Mouse (Mus musculus) frontal cortex, adult 2 months (tissue): ENCODE measurements around the gene Efcab3. TPM values are rescaled to one million over a fixed set of nuclear protein-coding genes. Genes with fewer than 3 reads are reported as not detected.
"Not testable (repeated sequence)": the region's sequence is repeated elsewhere in the genome, so short reads cannot be mapped to it uniquely, and the experiment has no call there.

Experiments used
- DNase-seq, 2 experiments: peaks; one replicate each; pipeline ENCODE4 v3.0.0; 2022; ENCODE audit warnings: low spot score in 1 of 2; ENCODE audit errors: extremely low spot score in 1 of 2
- polyA plus RNA-seq: library from polyadenylated mRNA; depleted of rRNA; stranded (reverse); fragments of >200 nt; gene quantifications from 2 replicates; pipeline ENCODE4 v1.2.3, GENCODE M21; 2012; rRNA removed

Gene Efcab3
- 2.0 and 2.3 TPM in 2 replicates for polyA plus RNA-seq

DNA sequence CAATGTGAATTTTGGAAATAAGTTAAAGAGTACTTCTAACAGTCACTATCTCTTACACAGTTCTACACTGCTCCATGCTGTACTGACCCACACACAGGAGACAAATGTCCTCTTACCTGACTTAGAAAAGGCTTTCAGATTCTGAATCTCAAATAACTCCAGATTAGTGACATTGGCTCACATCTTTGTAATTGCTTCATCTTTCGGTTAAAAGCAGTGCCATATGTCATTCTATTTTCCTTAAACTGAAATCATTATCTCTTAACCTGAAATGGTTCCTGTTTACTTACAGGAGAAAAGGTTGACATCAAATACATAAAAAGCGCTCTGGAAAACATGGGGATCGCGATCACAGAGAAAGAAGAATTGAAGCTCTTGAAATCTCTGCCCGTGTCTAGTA is at the start of gene Efcab3:
Gene Efcab3, plus strand, starts transcription at position 301 of the 400 bp plus-strand sequence.
- DNase-seq, result no peak

DNA sequence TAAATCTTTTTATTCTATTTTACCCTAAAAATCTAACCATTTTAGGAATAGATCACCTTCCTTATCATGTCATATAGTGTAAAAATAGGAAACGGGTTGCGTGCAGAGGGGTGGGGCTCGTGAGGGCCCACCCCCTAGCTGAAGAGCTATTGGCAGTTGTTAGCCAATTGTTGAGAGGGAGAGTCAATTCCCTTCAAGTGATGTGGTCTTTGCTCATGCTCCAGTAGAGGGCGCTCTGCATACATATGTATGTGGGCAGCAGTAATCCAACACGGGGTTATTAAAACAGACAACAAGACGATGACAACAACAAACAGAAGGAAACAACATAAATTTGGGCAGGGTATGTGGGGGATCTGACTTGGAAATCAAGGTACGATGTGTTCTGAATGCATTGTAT is 42.3 kb upstream of the Efcab3 start:
- peak in 1 of 2 experiments; percentile 7 for DNase-seq

DNA sequence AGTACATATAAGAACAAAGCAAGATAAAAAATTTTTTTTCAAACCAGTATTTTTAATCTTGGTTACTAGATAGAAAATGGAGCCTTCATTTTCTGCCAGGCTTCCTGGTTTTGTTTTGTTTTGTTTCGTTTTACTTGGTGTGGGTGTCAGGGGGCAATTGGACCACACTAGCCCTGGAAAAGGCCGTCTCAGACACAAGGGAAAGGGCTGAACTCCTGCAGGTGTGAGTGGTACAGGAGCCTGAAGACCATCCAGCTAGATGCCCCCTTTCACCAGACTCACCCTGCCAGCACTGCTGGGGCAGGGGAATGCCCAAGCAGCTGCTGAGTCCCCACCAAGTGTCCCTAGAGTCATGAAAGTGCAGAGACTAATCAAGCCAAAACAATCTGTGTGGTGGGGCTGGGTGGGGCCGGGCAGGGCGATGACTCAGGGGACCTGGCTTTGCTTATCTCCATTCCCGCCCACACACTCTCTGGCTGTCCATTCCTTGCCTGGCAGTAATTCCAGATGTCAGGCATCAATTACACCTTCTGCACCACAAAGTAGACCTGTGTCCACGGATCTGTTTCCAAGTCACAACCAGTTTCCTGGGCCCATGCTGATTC is 34.5 kb upstream of the Efcab3 start:
- no peak for DNase-seq

DNA sequence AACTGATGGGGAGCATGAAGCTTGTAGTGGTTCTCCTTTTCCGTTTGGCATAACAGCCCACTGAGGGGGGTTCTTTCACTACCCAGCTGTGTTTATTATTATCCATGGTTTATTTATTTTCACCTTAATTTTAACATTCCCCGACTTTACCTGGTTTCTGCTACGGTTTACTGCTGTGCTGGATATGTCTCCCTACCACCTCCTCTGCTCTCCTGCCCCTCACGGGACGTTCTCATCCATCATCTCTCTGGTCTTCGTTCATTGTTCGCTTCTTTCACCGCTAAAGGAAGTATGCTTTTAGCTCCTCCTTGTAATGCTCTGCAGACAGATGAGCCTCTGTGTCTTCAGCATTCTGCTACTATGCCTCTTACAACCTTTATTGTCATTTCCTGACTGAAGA is 33.9 kb upstream of the Efcab3 start:
- DNase-seq, result no peak

DNA sequence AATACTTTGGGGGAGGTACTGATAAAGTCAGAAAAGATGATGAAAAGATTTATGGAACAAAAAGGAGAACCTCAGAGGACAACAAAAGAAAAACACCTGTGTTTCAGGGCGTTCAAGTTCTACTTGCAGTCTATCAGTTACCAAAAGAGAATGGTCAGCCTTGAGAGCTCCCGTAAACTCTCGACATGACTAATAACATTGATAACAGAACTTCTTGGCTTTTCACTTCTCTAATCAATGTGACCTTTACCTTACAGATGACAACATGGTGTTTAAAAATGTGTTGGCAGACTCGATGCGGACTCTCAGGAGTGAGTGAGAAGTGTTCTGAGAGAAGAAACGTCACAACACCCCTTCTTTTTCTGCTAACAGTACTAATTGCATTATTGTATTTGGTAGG is 33.2 kb upstream of the Efcab3 start:
- DNase-seq, result no peak

DNA sequence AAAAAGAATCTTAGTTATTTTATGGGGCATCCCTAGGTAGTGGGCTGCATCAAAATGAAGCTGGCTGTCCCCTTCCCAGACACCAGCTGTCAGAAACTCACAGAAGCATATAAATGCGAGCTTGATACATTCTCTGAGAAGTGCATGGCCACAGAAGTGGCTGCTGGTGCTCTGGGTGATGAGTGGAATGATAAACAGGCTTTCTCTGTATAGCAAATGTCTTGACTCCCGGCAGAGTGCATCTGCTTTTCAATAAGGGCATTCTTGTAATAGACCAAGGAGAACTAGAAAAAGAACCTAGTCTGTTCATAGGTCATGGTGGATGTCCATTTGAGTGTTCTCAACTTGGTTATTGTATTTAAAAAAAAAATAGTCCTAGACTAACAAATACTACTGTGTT is 32.3 kb upstream of the Efcab3 start:
- no peak for DNase-seq

DNA sequence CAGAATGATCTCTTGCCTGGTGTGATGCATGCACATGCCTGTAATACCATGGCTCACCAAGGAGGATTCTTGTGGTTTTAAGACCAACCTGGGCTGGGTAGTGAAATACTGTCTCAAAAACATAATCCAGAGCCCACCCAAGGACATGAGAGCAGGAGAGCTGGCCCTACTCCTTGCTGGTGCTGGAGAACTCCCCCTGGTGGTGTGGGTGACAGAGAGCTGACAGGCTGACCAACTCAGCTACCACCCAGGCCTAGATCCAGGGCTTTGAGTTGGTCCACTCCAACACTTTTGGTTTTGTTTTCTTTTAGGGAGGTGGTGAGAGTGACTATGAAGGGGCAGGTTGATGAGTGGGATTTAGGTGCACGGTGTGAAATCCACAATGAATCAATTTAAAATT is 28.3 kb upstream of the Efcab3 start:
- no peak for DNase-seq

DNA sequence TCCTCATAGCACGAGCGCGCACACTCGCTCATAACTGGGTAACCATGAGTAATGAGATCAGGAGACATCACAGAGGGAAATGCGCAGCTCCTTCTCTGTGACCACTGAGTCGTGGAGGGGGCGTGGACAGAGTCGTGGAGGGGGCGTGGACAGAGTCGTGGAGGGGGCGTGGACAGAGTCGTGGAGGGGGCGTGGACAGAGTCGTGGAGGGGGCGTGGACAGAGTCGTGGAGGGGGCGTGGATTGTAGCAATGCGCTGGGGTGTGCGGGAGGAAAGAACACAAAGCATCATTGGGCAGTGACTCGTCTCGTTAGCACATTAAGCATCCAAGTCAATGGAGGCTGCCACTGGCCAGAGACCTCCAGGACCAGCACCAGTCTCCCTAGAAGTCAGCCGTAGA is 49.1 kb downstream of the Efcab3 start:
- DNase-seq, result not testable (repeated sequence)

DNA sequence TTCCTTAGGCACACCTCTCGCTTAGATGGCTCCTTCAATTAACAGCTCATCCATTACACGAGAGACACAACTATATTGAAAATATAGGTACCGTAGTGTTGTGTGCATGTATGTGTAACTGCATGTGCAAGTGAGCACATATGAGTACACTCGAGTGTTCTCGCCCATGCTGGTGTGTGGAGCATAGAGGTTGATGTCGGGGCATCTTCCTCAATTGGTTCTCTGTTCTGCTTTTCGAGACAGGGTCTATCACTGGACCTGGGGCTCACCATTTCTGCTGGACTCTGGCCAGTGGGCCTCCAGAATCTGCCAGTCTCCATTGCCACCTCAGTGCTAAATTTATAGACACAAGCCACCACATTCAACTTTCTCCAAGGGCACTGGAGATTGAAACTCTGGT is 54.4 kb downstream of the Efcab3 start:
- no peak for DNase-seq

DNA sequence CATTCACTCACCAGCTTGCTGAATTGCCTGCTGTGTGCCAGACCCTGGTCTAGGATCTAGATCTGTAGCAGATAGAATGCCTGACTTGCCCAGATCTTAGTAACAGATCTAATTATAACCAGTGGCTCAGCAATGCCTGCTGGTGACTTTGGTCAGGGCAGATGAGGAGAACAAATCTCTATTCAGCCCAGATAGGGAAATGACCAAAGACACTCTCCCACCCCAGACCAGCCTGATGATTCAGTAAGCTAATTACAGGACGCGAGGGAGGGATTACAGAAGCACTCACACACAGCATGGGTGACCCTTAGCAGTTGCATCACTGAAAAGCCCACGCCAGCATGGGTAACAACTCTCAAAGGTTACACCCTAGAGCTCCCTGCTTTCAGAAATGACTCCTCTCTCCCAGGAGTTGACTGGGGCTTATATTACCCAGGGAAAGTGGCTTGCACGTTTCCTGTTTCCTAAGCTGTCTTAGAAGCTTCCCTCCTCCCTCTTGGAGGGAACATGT is 57.2 kb downstream of the Efcab3 start:
- no peak for DNase-seq

DNA sequence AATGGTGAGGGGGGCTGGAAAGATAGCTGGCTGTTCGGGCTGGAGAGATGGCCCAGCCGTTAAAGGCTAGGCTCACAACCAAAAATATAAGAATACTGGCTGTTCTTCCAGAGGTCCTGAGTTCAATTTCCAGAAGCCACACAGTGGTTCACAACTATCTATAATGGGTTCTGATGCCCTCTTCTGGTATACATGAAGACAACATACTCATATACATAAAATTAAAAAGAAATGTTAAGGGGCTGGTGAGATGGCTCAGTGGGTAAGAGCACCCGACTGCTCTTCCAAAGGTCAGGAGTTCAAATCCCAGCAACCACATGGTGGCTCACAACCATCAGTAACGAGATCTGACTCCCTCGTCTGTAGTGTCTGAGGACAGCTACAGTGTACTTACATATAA is 58.4 kb downstream of the Efcab3 start:
- not testable (repeated sequence) for DNase-seq

DNA sequence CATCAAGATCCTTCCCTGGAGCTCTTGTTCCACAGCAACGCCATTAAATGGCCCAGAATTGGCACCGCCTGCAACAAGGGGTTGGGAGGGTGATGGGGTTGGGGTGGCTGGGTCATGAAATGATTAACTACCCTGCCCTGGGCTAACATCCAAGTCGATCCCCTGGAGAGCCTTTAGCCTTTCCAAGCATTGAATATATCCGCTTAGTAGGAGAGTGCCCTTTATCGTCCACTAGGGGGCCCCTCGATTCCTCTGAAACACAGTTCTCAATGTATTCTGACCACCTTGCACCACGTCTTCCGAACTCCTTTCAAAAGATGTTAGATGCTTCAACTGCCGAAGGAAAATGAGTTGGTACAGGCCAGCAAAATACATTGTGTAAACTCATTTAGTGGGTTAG is 60.6 kb downstream of the Efcab3 start:
- peak in 1 of 2 experiments; percentile 37 for DNase-seq

DNA sequence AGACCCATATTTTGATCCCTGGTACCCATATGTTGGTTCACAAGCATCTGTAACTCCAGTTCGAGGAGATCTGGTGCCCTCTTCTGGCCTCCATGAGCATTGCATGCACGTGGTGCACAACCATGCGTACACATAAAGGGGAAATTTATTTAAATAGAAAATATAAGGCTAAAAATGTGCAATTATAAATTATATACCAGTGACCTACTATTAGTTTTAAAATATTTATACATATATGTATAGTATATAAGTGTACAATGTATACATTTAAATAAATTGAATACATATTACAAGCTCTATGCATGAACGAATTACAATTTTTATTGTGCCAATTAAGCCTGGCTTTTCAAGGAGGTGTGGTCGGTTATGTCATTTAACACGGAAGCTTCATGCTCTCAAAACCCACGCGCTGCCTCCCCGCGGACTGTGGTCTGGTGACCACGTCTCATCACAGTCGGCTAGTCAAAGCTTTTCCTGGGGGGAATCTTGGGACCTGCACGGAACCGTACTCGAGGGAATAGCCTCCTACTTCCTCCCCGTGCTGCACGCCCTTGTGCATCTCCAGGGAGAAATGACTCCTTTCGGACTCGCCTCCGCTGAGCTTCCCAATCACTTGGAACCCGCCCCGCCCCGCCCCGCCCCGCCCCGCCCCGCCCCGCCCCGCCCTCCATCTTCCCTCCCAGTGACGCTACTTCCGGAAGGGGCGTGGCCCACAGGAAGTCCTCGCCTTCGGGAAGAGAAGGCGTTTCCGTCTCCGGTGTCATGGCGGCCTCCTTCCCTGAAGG is 62.5 kb downstream of the Efcab3 start, which contains the start of gene Mettl2:
Gene Mettl2, plus strand, starts transcription at position 691 of the 785 bp plus-strand sequence.
- DNase-seq, result peak; percentile 57 to 84

DNA sequence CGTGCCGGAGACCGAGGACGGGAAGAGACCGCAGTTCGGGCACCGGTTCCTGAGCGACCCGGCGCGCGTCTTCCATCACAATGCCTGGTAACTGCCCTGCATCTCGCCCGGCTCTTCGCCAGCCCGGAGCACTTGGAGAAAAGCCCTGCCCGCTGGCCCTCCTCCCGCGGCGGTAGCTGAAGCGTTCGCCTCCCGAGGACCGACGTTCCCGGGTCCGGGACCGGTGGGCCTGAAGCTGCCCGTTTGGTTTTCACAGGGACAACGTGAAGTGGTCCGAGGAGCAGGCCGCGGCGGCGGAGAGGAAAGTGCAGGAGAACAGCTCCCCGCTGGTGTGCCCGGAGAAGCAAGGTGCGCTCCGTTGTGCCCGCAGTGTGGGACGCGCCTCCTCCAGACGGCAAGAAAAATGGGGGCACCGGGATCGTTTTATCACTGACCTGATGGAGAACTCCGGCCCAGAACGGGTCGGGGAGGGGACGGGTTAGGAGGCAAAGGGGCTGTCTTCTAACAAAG is 63.2 kb downstream of the Efcab3 start:
- DNase-seq, result no peak

DNA sequence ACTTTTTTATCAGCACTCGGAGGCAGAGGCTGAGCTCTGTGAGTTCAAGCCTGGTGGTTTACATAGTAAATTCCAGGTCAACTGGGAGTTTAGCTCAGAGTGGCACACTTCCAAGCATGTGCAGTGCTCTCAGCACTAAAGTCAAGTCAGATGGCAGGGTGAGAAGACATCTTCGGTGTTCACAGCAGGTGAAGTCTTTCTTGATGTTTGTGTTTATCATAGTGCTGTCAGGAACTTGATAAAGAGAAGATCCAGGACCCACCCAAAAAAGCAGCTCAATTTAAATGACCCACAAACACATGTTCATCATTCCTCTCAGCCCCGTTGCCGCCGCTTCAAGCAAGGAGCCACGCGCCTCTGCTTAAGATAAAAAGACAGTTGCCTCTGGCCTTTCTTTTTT is 72.3 kb downstream of the Efcab3 start:
- no peak for DNase-seq

DNA sequence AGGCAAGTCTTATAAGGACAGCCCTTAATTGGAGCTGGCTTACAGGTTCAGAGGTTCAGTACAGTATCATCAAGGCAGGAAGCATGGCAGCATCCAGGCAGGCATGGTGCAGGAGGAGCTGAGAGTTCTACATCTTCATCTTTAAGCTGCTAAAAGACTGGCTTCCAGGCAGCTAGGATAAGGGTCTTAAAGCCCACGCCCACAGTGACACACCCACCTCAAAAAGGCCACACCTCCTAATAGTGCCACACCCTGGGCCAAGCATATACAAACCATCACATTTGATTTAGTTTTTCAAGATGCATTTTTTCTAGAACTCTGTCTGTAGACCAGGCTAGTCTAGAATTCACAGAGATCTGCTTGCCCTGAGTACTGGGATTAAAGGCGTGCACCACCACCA is 73.9 kb downstream of the Efcab3 start:
- DNase-seq, result not testable (repeated sequence)

DNA sequence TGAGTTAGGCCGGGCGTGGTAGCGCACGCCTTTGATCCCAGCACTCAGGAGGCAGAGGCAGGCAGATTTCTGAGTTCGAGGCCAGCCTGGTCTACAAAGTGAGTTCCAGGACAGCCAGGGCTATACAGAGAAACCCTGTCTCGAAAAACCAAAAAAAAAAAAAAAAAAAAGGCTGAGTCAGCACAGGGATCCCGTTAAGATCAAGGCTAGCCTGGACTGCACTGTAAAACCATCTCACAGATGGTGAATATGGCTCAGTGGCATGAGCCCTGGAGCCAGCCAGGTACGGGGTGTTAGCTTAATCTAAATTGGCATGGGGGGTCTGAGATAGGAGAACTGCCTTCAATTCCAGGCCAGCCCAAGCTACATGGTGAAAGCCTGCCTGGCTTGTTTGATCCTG is 77.1 kb downstream of the Efcab3 start:
- not testable (repeated sequence) for DNase-seq

DNA sequence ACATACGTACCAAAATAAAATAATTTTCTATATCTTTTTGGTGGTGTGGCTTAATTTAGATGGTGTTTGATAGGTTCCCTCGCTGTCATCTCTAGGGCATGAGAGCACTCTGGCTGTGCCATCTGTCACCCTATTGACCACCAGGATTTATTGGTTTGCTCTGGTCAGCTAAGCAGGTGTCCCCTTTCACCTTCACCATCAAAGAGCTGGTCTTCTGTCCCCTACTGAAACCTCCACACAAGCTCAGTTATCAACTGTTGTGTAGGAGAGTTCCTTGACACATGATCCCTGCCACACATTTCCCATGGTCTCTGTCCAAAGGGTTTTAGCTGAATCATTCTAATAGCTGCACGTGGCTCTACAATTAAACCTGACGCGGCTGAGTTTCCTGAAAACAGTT is 77.7 kb downstream of the Efcab3 start:
- no peak for DNase-seq

DNA sequence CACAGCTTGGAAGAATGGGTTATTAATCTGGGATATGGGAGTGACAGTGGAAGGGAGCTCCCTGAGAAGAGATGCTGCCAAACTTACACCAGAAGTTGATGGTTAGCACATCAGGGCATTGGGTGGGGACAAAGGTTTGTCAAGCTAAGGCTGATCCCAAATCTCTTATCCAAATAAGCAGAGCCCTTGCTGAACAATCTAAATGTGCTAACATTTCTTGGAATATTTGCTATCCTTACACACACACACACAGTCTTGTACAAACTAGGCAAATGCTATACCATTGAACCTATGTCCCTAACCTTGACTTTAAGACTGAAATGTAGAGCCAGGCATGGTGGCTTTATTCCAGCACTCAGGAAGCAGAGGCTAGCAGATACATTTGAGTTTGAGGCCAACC is 80.2 kb downstream of the Efcab3 start:
- DNase-seq, result no peak

DNA sequence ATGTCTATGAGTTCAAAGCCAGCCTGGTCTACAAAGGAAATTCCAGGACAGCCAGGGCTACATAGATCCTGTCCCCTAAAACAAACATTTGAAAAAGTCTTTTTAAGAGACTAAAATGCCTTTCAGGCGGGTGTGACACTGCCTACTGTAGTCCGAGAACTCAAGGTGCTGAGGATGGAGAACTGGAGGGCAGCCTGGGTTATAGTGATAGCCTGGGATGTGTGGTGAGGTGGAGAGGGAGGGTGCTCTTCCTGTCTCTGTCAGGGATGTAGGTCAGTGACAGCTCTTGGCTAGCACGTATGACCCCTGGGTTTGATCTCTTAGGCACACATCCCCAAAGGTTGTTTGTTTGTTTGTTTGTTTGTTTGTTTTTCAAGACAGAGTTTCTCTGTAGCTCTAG is 80.7 kb downstream of the Efcab3 start:
- DNase-seq, result no peak

DNA sequence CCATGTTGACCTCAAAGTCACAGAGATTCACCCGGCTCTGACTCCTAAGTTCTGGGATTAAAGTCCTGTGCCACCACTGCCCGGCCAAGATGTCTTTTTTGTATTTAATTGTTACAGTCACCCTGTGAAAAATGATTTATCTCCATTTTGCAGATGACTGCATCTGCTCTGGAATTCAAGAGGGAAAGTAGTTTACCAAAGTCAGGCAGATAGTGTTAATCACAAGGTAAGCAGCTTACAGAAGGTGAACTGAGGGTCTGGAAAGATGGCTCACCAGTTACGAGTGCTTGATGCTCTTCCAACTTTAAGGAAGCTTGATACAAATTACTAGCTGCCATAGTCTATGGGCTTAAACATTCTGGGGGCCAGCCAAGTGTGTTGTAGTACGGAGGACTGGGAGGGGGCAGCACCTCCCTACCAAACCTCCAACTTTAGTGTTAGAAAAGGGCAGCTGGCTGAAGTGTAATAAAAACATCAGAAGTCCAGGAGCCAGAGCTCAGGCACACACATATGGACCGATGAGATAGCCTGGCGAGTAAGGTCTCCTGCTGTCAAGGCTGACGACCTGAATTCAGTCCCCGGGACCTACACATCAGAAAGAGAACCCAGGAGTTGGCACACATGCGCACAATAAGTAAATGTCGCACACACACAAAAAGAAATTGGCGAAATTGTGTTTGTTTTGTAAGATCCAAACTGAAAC is 81.3 kb downstream of the Efcab3 start:
- DNase-seq, result no peak
